Mouse (Mus musculus) layer of hippocampus, postnatal 14 days (tissue): ENCODE results near the gene Vmn2r94. TPM values are rescaled to one million over a fixed set of nuclear protein-coding genes. Genes with fewer than 3 reads are reported as not detected.

Experiments used
- DNase-seq, 2 experiments: peaks; one replicate each; pipeline ENCODE4 v3.0.0; 2021 to 2022; ENCODE audit warnings: low spot score in 2 of 2, mixed read lengths in 1 of 2
- long read RNA-seq, 2 experiments: library from polyadenylated mRNA; stranded (forward); transcript quantifications; one replicate each; pipeline ENCODE4 v2.0.0; 2021
- total RNA-seq, 2 experiments: library from RNA; stranded (reverse); gene quantifications; 2 replicates each; pipeline ENCODE4 v1.2.3; 2021

Vmn2r94 gene
- not detected for total RNA-seq
- long read RNA-seq, experiment 1, result 0 reads
- long read RNA-seq, experiment 2, result 0 reads

DNA sequence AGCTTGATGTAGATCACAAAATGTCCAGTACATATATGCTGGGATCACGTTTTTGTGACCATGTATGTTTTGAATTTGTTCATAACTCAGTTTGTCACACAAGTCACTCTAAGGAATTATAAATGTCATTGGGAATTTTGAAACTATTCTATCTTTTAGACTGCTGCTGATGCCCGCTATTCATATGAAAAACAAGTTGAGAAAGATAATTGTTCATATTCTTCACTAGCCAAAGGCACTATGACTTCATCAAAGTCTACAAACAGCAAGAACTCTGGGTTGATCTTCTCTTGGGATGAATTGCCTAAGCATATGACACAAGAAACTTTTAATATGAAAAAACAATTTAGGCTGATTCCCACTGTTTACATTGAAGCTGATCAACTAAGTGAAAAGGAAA lies at the start of gene Vmn2r94:
Gene Vmn2r94, minus strand, starts transcription at position 101 of the 400 bp plus-strand sequence.
- no peak for DNase-seq

DNA sequence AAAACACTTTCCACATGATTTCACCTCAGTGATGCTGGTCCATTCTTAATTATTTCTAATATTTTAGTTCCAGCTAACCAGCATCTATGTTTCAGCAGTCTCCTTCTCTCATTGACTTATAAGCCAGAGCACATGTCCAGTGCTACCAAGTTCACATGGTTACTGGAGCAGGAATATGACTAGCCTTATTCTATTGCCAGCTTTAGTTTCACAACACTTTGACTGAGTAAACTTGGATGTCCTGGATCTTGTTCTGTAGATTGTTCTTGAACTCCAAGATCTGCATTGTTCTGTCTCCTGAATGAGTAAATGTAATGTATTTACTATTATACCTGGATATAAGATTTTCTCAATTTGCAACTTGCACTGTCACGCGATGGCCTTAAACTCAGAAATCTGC lies 45.5 kb upstream of the Vmn2r94 start:
- DNase-seq, result no peak

DNA sequence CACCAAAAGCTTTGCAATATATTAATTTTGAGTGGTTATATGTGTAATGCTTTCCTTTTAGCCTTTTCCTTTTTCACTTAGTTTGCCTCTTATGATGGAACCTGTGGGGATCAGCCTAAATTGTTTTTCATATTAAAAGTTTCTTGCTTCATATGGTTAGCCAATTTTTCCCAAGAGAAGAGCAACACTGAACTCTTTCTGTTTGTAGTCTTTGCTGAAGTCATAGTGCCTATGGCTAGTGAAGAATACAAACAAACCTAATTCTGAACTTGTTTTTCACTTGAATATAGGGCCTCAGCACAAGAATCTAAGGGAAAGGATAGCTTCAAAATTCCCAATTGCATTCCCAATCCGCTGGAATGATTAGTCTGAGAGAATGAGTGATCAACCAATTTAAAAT lies 20.2 kb upstream of the Vmn2r94 start, which contains the start of gene Vmn2r93:
Gene Vmn2r93, plus strand, starts transcription at position 301 of the 400 bp plus-strand sequence.
- DNase-seq, result no peak

DNA sequence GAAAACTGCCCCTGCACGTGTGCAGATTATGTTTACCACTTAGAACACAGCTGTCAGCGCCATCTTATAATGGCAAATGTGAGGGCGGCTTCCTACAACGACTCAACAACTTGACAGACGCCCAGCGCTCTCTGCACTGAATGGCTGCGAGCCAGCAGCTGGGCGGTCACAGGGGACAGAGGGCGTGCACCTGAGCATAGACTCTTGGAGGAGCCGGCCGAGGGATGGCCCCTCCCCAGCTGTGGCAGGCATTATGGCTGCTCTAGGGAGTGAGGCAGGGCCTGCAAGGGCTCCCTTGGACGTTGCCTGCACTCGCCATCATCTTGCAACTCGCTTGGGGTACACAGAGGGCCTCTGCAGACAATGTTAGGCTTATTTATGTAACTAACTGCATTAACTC lies 40.6 kb downstream of the Vmn2r94 start:
- no peak for DNase-seq

DNA sequence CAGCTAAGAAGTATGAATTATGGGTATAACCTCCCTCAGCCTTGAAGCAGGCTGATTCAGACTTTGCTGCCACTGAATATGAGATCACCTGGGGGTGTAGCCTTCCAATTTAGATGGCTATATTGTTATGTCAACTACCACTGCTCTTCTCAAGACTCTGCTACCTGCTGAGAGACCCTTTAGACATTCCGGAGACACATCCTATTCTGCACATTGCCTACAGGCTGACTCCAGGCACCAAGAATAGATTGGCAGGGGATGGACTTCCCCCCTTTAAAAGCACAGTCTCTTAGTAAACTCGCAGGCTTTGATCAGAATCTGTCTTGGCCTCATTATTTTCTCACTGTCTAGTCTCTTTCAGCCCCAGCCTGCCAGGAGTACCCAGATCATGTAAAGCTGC lies 45.6 kb downstream of the Vmn2r94 start:
- DNase-seq, result no peak

DNA sequence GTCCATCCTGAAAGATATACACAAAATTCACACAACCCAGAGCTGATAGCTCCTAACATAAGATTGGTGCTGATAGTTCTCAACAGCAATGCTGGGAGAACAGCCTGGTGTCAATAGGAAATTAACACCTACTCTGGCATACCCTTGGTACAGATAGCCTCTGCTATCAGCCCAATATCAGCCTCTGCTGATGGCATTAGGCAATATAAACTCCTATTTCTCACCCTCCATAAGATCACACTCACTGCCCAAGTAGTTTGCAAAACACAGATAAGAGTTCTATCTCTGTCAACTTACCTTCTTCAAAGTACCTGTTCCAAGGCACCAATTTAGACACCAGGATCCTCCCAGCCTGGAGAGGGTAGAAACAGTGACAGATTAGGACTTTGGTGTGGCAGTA lies 56.3 kb downstream of the Vmn2r94 start:
- no peak for DNase-seq

Other genes starting within 250 kb of the Vmn2r94 start
- under 1 TPM; 0.05 to 0.09 TPM for gene Vmn2r124, start 228.3 kb downstream of the Vmn2r94 start, total RNA-seq
- gene Vmn2r91, start 192.7 kb downstream of the Vmn2r94 start, total RNA-seq, result not detected
- gene Vmn2r92, start 125.9 kb downstream of the Vmn2r94 start, total RNA-seq, result not detected
- not detected for gene Vmn2r93, start 20.3 kb upstream of the Vmn2r94 start, total RNA-seq
- under 1 TPM in 1 of 2 experiments, not detected in 1; 0.05 TPM for gene Vmn2r95, start 146.3 kb upstream of the Vmn2r94 start, total RNA-seq